Mouse (Mus musculus): ENCODE results near the gene Flt3. TPM values are rescaled to one million over a fixed set of nuclear protein-coding genes. Genes with fewer than 3 reads are reported as not detected.

Gene Flt3
- total RNA-seq, 1 experiment from 2014 or later = 112 TPM

GRCm38 (mm10) chr5:147417986-147418385 is 17.7 kb upstream of the Flt3 start:
- peak; percentile 38 for ATAC-seq (replicated peaks; ENCODE audit: low read depth, poor library complexity, severe bottlenecking)

GRCm38 (mm10) chr5:147410585-147410984 is 10.3 kb upstream of the Flt3 start:
- ATAC-seq (replicated peaks; ENCODE audit: low read depth, poor library complexity, severe bottlenecking) = 0 out of 2 replicates have a peak, but pooled peaks have one; percentile 18

- no peak for ATAC-seq (replicated peaks; ENCODE audit: low read depth, poor library complexity, severe bottlenecking)
Measured at GRCm38 (mm10) chr5:147408731-147409130, 8.4 kb upstream of the Flt3 start.

- no peak for ATAC-seq (replicated peaks; ENCODE audit: low read depth, poor library complexity, severe bottlenecking)
Measured at GRCm38 (mm10) chr5:147406135-147406534, 5.8 kb upstream of the Flt3 start.

- ATAC-seq (replicated peaks; ENCODE audit: low read depth, poor library complexity, severe bottlenecking) = peak; percentile 39; the same call in 1 of the 2 replicates
Measured at GRCm38 (mm10) chr5:147402505-147402904, 2.2 kb upstream of the Flt3 start.

GRCm38 (mm10) chr5:147401024-147401423 is 735 bp upstream of the Flt3 start:
- peak; percentile 27 for ATAC-seq (replicated peaks; ENCODE audit: low read depth, poor library complexity, severe bottlenecking)

GRCm38 (mm10) chr5:147400505-147400979 is 253 bp upstream of the Flt3 start:
- no peak for ATAC-seq (replicated peaks; ENCODE audit: low read depth, poor library complexity, severe bottlenecking)

GRCm38 (mm10) chr5:147395050-147395449 is 5.2 kb downstream of the Flt3 start:
- ATAC-seq (replicated peaks; ENCODE audit: low read depth, poor library complexity, severe bottlenecking) = no peak

- ATAC-seq (replicated peaks; ENCODE audit: low read depth, poor library complexity, severe bottlenecking) = peak; percentile 74
Measured at GRCm38 (mm10) chr5:147392667-147393213, 7.5 kb downstream of the Flt3 start.

GRCm38 (mm10) chr5:147390772-147391171 is 9.5 kb downstream of the Flt3 start:
- no peak for ATAC-seq (replicated peaks; ENCODE audit: low read depth, poor library complexity, severe bottlenecking)

- peak; percentile 69 for ATAC-seq (replicated peaks; ENCODE audit: low read depth, poor library complexity, severe bottlenecking)
Measured at GRCm38 (mm10) chr5:147389052-147389451, 11.2 kb downstream of the Flt3 start.

GRCm38 (mm10) chr5:147388376-147389008 is 11.8 kb downstream of the Flt3 start:
- no peak; the same call in 1 of the 2 replicates for ATAC-seq (replicated peaks; ENCODE audit: low read depth, poor library complexity, severe bottlenecking)

- no peak for ATAC-seq (replicated peaks; ENCODE audit: low read depth, poor library complexity, severe bottlenecking)
Measured at GRCm38 (mm10) chr5:147386865-147387264, 13.4 kb downstream of the Flt3 start.

GRCm38 (mm10) chr5:147381396-147381795 is 18.9 kb downstream of the Flt3 start:
- ATAC-seq (replicated peaks; ENCODE audit: low read depth, poor library complexity, severe bottlenecking) = no peak

GRCm38 (mm10) chr5:147379481-147379880 is 20.8 kb downstream of the Flt3 start:
- ATAC-seq (replicated peaks; ENCODE audit: low read depth, poor library complexity, severe bottlenecking) = 0 out of 2 replicates have a peak, but pooled peaks have one; percentile 8

GRCm38 (mm10) chr5:147370276-147370675 is 30.0 kb downstream of the Flt3 start:
- no peak for ATAC-seq (replicated peaks; ENCODE audit: low read depth, poor library complexity, severe bottlenecking)

- ATAC-seq (replicated peaks; ENCODE audit: low read depth, poor library complexity, severe bottlenecking) = no peak
Measured at GRCm38 (mm10) chr5:147368221-147368620, 32.1 kb downstream of the Flt3 start.

- ATAC-seq (replicated peaks; ENCODE audit: low read depth, poor library complexity, severe bottlenecking) = peak; percentile 80
Measured at GRCm38 (mm10) chr5:147365995-147366765, 34.1 kb downstream of the Flt3 start.

GRCm38 (mm10) chr5:147363054-147363453 is 37.2 kb downstream of the Flt3 start:
- ATAC-seq (replicated peaks; ENCODE audit: low read depth, poor library complexity, severe bottlenecking) = peak; percentile 72

- ATAC-seq (replicated peaks; ENCODE audit: low read depth, poor library complexity, severe bottlenecking) = no peak
Measured at GRCm38 (mm10) chr5:147358481-147358880, 41.8 kb downstream of the Flt3 start.

GRCm38 (mm10) chr5:147357536-147357935 is 42.8 kb downstream of the Flt3 start:
- ATAC-seq (replicated peaks; ENCODE audit: low read depth, poor library complexity, severe bottlenecking) = peak; percentile 31; the same call in 1 of the 2 replicates

Measured in common myeloid progenitor, adult 5-6 weeks (primary cell).